Mouse (Mus musculus) megakaryocyte, embryonic 14.5 days (primary cell): Measurements from ENCODE around the gene Flrt1.

Experiments used
- FLI1 ChIP-seq: IDR thresholded peaks from 2 replicates; pipeline ENCODE4 v1.6.1; 2012; ENCODE audit warnings: low read length, inconsistent platforms, mixed read lengths
- GATA1 ChIP-seq: IDR thresholded peaks from 3 replicates; pipeline ENCODE4 v1.6.1; 2012; ENCODE audit warnings: mixed read lengths, low read length, inconsistent platforms, borderline replicate concordance

GRCm38 (mm10) chr19:7102039-7102438 is 3.5 kb downstream of the Flrt1 start:
- TF ChIP-seq GATA1 (no peak), FLI1 (no peak)
